Mouse (Mus musculus) CD4-positive, CD25-positive, alpha-beta regulatory T cell, adult 4 months (primary cell): ENCODE data around the gene Blvrb. TPM values are rescaled to one million over a fixed set of nuclear protein-coding genes. Genes with fewer than 3 reads are reported as not detected.

Experiments
- polyA plus RNA-seq, 2 experiments: library from polyadenylated mRNA; unstranded; fragments of 100-300 nt; shearing (Covaris generic); gene quantifications; one replicate each; pipeline ENCODE4 v1.2.1; 2017

The Blvrb gene
- polyA plus RNA-seq, 2 experiments from 2014 or later, result 14.1 to 19.9 TPM

Other genes starting within 250 kb of the Blvrb start
- 1 to 10 TPM; 1.9 to 2.5 TPM for gene Itpkc, start 219.3 kb upstream of the Blvrb start, polyA plus RNA-seq
- 10 to 100 TPM in 1 of 2 experiments, 1 to 10 TPM in 1; 8.7 to 10.8 TPM for gene Coq8b, start 215.0 kb upstream of the Blvrb start, polyA plus RNA-seq
- under 1 TPM; 0.11 to 0.25 TPM for gene Numbl, start 189.5 kb upstream of the Blvrb start, polyA plus RNA-seq
- gene Ltbp4, start 110.3 kb upstream of the Blvrb start, polyA plus RNA-seq, result 1 to 10 TPM in 1 of 2 experiments, under 1 TPM in 1; 0.77 to 2.0 TPM
- gene Shkbp1, start 92.0 kb upstream of the Blvrb start, polyA plus RNA-seq, result 10 to 100 TPM; 49.2 to 76.0 TPM
- gene Gm20479, start 90.6 kb upstream of the Blvrb start, polyA plus RNA-seq, result not detected
- under 1 TPM; 0.28 to 0.32 TPM for gene Sptbn4, start 292 bp upstream of the Blvrb start, polyA plus RNA-seq
- gene Sertad3, start 25.8 kb downstream of the Blvrb start, polyA plus RNA-seq, result 10 to 100 TPM; 50.9 to 60.1 TPM
- gene Sertad1, start 38.9 kb downstream of the Blvrb start, polyA plus RNA-seq, result 10 to 100 TPM; 46.0 to 51.9 TPM
- under 1 TPM; 0.22 to 0.62 TPM for gene Prx, start 51.3 kb downstream of the Blvrb start, polyA plus RNA-seq
- gene Hipk4, start 75.3 kb downstream of the Blvrb start, polyA plus RNA-seq, result under 1 TPM in 1 of 2 experiments, not detected in 1; 0.28 TPM
- 100 to 1,000 TPM; 191 to 306 TPM for gene Pld3, start 105.2 kb downstream of the Blvrb start, polyA plus RNA-seq
- gene 2310022A10Rik, start 105.3 kb downstream of the Blvrb start, polyA plus RNA-seq, result 10 to 100 TPM; 15.0 to 25.3 TPM
- gene Akt2, start 143.6 kb downstream of the Blvrb start, polyA plus RNA-seq, result 10 to 100 TPM; 39.2 to 57.3 TPM
- gene Ttc9b, start 205.9 kb downstream of the Blvrb start, polyA plus RNA-seq, result not detected
- 1 to 10 TPM in 1 of 2 experiments, under 1 TPM in 1; 0.76 to 1.5 TPM for gene Map3k10, start 226.6 kb downstream of the Blvrb start, polyA plus RNA-seq
- gene Zfp607b, start 241.4 kb downstream of the Blvrb start, polyA plus RNA-seq, result 1 to 10 TPM; 3.0 to 3.6 TPM